Mouse (Mus musculus) heart, postnatal 0 days (tissue): ENCODE measurements around the gene Slc35a2. TPM values are rescaled to one million over a fixed set of nuclear protein-coding genes. Genes with fewer than 3 reads are reported as not detected.
"Not testable (repeated sequence)": the region's sequence is repeated elsewhere in the genome, so short reads cannot be mapped to it uniquely, and the experiment has no call there.

Experiments
- ATAC-seq: fragments of 200-750 bp; cut with Nextera tagmentation; 2 replicates; pipeline ENCODE4 v1.8.0; 2017; ENCODE audit warnings: low read depth, moderate number of reproducible peaks, moderate library complexity; ENCODE audit not compliant: insufficient read depth
- DNase-seq: peaks from one replicate; pipeline ENCODE4 v3.0.0-alpha.2; 2016; ENCODE audit warnings: low spot score
- H3K27ac ChIP-seq: fragments of 300-500 bp; sonication (generic); 2 replicates; pipeline ENCODE4 v1.5.1; 2014; ENCODE audit warnings: low read depth, mild to moderate bottlenecking
- H3K27me3 ChIP-seq: fragments of 300-500 bp; sonication (generic); 2 replicates; pipeline ENCODE4 v1.6.1; 2014; ENCODE audit warnings: low read length, mixed read lengths; ENCODE audit not compliant: control insufficient read depth, insufficient read depth
- H3K36me3 ChIP-seq: fragments of 300-500 bp; sonication (generic); replicated peaks from 2 replicates; pipeline ENCODE4 v1.6.1; 2014; ENCODE audit warnings: low read length, mixed read lengths; ENCODE audit not compliant: control insufficient read depth, insufficient read depth
- H3K4me1 ChIP-seq: fragments of 300-500 bp; sonication (generic); 2 replicates; pipeline ENCODE4 v1.6.1; 2014; ENCODE audit warnings: antibody characterized with exemption; ENCODE audit not compliant: control insufficient read depth, insufficient read depth
- H3K4me2 ChIP-seq: fragments of 300-500 bp; sonication (generic); 2 replicates; pipeline ENCODE4 v1.6.1; 2014; ENCODE audit warnings: low read depth, mild to moderate bottlenecking, low read length, moderate library complexity
- H3K4me3 ChIP-seq: fragments of 300-500 bp; sonication (generic); 2 replicates; pipeline ENCODE4 v1.5.1; 2014; ENCODE audit warnings: low read depth, low read length
- H3K9ac ChIP-seq: fragments of 300-500 bp; sonication (generic); replicated peaks from 2 replicates; pipeline ENCODE4 v1.6.1; 2014; ENCODE audit warnings: low read depth, low read length, mixed read lengths
- H3K9me3 ChIP-seq: fragments of 300-500 bp; sonication (generic); replicated peaks from 2 replicates; pipeline ENCODE4 v1.6.1; 2016; ENCODE audit warnings: low read length; ENCODE audit not compliant: control insufficient read depth
- CTCF ChIP-seq: IDR thresholded peaks from 2 replicates; pipeline ENCODE4 v1.5.1; 2016; ENCODE audit warnings: antibody characterized with exemption, control low read depth, low read depth
- EP300 ChIP-seq: IDR thresholded peaks from 2 replicates; pipeline ENCODE4 v1.6.1; 2016; ENCODE audit warnings: antibody characterized with exemption, low read depth
- WGBS: fragments of 180-500 bp; shearing (Covaris S2); extraction: QIAGEN DNeasy Blood & Tissue Kit; methylation state at CpG from one replicate; pipeline ENCODE4 v1.1.7; 2014; 5-methylcytosine and 5-hydroxymethylcytosine counted together
- polyA plus RNA-seq: library from polyadenylated mRNA; unstranded; fragments of >200 nt; fragmentation: Nextera tagmentation; extraction: Ambion mirVana; gene quantifications from 2 replicates; pipeline ENCODE4 v1.2.1, GENCODE M21; 2015
- total RNA-seq: library from RNA; depleted of rRNA; stranded (reverse); fragments of >200 nt; gene quantifications from 2 replicates; pipeline ENCODE4 v1.2.3, GENCODE M21; 2014; ENCODE audit warnings: low replicate concordance

Gene Slc35a2
- total and polyA plus RNA-seq, 2 experiments from 2014 or later, result 19.3 to 19.7 TPM

DNA sequence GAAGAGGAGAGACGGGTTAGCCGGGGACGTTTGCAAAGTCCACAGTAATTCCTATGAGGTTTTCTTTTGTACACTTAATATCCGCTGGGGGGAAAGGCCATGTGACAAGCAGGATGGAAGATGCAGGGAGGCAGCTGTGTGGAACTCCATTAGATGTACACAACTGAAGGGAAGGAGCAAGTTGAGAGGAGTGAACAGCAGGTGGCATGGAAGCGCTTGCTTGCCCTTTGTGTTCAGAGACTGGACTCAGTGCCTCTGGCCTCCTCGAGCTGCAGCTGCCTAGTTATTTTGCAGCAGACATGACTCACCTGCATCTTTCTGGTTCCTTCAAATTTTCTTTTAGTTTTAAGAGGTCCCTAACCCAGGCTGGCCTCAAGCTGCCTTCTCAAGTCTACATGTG lies 26.6 kb downstream of the Slc35a2 start:
- no peak overlapping the region for H3K4me2 ChIP-seq
- no peaks in the 10 kb centered on the region for H3K9me3 ChIP-seq
- no peaks in the 10 kb centered on the region for H3K4me1 ChIP-seq
- no peak; the same call in 1 of the 2 replicates for ATAC-seq
- H3K36me3 ChIP-seq, result 0 out of 2 replicates have a peak, but pooled peaks cover 9% of the 10 kb centered on the region
- TF ChIP-seq EP300 (no peak), CTCF (peak; percentile 27; the same call in 1 of the 2 replicates)
- no peak for DNase-seq
- H3K27ac ChIP-seq, result no peak overlapping the region
- WGBS, result 51% methylated on average over 6 of the region's 6 CpGs
- no peak overlapping the region for H3K4me3 ChIP-seq
- no peak overlapping the region for H3K9ac ChIP-seq
- H3K27me3 ChIP-seq, result no peaks in the 10 kb centered on the region

DNA sequence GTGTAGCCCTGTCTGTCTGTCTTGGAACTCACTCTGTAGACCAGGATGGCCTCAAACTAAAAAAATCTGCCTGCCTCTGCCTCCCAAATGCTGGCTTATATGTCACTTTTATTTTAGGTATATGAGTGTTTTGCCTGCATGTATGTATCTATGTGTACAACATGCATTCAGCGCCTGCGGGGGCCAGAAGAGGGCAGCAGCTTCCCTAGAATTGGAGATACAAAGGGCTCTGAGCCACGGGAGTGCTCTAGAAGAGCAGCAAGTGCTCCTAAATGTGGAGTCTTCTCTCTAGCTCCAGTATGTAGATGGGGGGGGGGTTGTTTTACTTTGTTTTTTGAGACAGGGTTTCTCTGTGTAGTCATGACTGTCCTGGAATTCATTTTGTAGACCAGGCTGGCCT lies 31.8 kb downstream of the Slc35a2 start:
- DNase-seq, H3K27ac ChIP-seq, H3K9me3 ChIP-seq, H3K36me3 ChIP-seq, H3K4me2 ChIP-seq, H3K4me3 ChIP-seq, H3K4me1 ChIP-seq, H3K9ac ChIP-seq: not testable (repeated sequence)
- WGBS, result 11% methylated on average over 3 of the region's 3 CpGs
- 0 out of 2 replicates have a peak, but pooled peaks have one; percentile 57 for ATAC-seq
- H3K27me3 ChIP-seq, result peaks cover 14% of the 10 kb centered on the region

DNA sequence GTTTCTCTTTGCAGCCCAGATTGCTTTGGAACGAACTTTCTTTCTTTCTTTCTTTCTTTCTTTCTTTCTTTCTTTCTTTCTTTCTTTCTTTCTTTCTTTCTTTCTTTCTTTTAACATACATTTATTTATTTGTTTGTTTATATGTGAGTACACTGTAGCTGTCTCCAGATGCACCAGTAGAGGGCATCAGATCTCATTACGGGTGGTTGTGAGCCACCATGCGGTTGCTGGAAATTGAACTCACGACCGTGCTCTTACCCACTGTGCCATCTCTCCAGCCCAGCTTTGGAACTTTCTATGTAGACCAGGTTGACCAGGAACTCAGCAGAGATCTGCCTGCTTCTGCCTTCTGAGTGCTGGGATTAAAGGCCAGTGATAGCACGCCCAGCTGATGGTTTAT lies 34.1 kb downstream of the Slc35a2 start:
- not testable (repeated sequence) for DNase-seq
- 65% methylated on average over 6 of the region's 6 CpGs for WGBS

DNA sequence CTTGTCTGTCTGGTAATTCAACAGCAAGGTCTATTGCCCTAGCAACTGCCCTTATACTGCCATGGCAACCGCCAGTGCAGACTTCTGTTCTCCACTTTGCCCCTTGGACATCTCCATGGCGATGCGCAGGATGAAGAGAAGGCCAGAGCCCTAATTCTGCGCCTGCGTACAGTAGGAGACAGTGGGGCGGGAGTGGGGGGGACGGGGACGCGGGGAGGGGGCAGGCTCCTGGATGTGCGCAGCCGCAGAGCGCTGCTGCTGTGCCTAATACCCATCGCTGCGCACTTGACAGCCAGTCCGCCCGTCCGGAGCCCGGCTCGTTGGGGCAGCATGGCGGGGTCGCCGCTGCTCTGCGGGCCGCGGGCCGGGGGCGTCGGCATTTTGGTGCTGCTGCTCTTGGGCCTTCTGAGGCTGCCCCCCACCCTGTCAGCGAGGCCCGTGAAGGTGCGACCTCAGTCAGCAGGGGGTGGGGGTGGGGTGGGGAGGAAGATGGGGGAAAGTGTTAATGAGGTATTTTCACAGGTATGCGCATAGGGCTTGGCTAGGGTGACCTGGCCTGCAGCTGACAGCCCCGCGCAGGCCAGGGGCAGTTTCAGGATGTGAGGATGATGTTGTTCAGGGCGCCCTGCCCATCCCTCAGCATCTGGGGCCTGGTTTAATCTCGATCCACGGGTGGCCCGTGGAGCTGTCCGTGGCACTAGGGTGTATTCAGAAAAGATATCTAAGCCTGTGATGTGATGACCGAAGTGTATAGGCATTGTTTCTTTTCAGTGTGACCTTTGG lies 36.0 kb downstream of the Slc35a2 start, which contains the start of gene Pcsk1n:
Pcsk1n (plus strand) TSS at position 222 of the 783 bp plus-strand sequence.
- ATAC-seq, result no peak

More for the DNA sequence above, 34.1 kb downstream of the Slc35a2 start:
- not testable (repeated sequence) for H3K9me3 ChIP-seq, H3K9ac ChIP-seq, H3K36me3 ChIP-seq, H3K4me3 ChIP-seq, H3K4me2 ChIP-seq, H3K27ac ChIP-seq, ATAC-seq, H3K4me1 ChIP-seq
- H3K27me3 ChIP-seq, result peaks cover 33% of the 10 kb centered on the region

DNA sequence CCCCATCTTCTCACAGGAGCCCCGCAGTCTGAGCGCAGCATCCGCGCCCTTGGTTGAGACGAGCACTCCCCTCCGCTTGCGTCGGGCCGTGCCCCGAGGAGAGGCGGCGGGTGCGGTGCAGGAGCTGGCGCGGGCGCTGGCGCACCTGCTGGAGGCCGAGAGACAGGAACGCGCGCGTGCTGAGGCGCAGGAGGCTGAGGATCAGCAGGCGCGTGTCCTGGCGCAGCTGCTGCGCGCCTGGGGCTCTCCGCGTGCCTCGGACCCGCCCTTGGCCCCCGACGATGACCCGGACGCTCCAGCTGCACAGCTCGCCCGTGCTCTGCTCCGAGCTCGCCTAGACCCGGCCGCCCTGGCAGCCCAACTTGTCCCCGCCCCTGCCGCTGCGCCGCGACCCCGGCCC lies 38.2 kb downstream of the Slc35a2 start:
- Histone ChIP-seq H3K9ac (no peak overlapping the region), H3K27me3 (peaks cover 57% of the 10 kb centered on the region), H3K27ac (no peak overlapping the region), H3K36me3 (no peaks in the 10 kb centered on the region), H3K4me1 (no peaks in the 10 kb centered on the region), H3K4me2 (peak overlapping the region; percentile 48), H3K9me3 (no peaks in the 10 kb centered on the region), H3K4me3 (peak overlapping the region; percentile 33)
- DNase-seq, result no peak
- TF ChIP-seq EP300 (no peak), CTCF (no peak)
- WGBS, result 7% methylated on average over 34 of the region's 48 CpGs
- no peak for ATAC-seq

More for the DNA sequence above, 36.0 kb downstream of the Slc35a2 start, which contains the start of gene Pcsk1n:
- WGBS, result 13% methylated on average over 36 of the region's 40 CpGs
- Histone ChIP-seq H3K4me3 (no peak within 1 kb of the TSS), H3K27me3 (peaks cover 45% of the 10 kb centered on the region), H3K9ac (no peak within 1 kb of the TSS), H3K4me2 (no peak within 1 kb of the TSS), H3K27ac (no peak within 1 kb of the TSS), H3K36me3 (no peaks in the 10 kb centered on the region), H3K9me3 (no peaks in the 10 kb centered on the region), H3K4me1 (no peaks in the 10 kb centered on the region)
- TF ChIP-seq CTCF (no peak), EP300 (no peak)
- no peak for DNase-seq

DNA sequence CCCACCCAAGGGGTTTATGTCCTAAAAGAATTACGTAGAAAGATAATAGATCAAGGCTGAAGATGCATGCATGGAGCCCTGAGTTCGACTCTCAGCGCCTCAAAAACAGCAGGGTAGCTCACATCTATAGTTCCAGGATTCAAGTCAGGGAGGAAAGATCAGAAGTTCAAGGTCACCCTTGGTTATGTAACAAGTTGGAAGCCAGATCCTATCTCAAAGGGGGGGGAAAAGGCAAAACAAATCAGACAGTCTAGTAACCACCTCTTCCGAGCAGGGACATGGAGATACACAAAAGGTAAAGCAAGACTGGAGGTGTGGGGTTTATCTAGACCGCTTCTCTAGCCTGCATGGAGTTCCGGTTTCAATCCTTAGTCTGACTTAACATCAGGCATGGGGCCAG lies 42.4 kb downstream of the Slc35a2 start:
- no peak for DNase-seq
- H3K27me3 ChIP-seq, result peaks cover 41% of the 10 kb centered on the region
- H3K36me3 ChIP-seq, result no peaks in the 10 kb centered on the region; the same call in 1 of the 2 replicates
- TF ChIP-seq CTCF (no peak), EP300 (no peak)
- no peak overlapping the region for H3K9ac ChIP-seq
- H3K9me3 ChIP-seq, result no peaks in the 10 kb centered on the region
- ATAC-seq, result no peak
- H3K27ac ChIP-seq, result no peak overlapping the region
- H3K4me1 ChIP-seq, result no peaks in the 10 kb centered on the region
- 63% methylated on average over 6 of the region's 6 CpGs for WGBS
- H3K4me3 ChIP-seq, result no peak overlapping the region
- H3K4me2 ChIP-seq, result no peak overlapping the region
